Mouse (Mus musculus) lung, embryonic 16.5 days (tissue): Measurements from ENCODE around the gene Klc1. TPM values are rescaled to one million over a fixed set of nuclear protein-coding genes. Genes with fewer than 3 reads are reported as not detected.
A peak's percentile ranks its signal among the peaks of the same experiment; 100 is the strongest.

ENCODE experiments used
- ATAC-seq: fragments of 200-750 bp; cut with Nextera tagmentation; 2 replicates; pipeline ENCODE4 v1.8.0; 2017; ENCODE audit warnings: low read depth, mild to moderate bottlenecking, moderate library complexity
- H3K27ac ChIP-seq: fragments of 300-500 bp; sonication (generic); 2 replicates; pipeline ENCODE4 v1.5.1; 2014; ENCODE audit warnings: mild to moderate bottlenecking, control low read depth, low read length
- H3K27me3 ChIP-seq: fragments of 300-500 bp; sonication (generic); 2 replicates; pipeline ENCODE4 v1.6.1; 2014; ENCODE audit warnings: low read depth, low read length, mixed read lengths; ENCODE audit not compliant: control insufficient read depth, insufficient read depth
- H3K36me3 ChIP-seq: fragments of 300-500 bp; sonication (generic); 2 replicates; pipeline ENCODE4 v1.6.1; 2014; ENCODE audit warnings: low read length; ENCODE audit not compliant: control insufficient read depth, insufficient read depth
- H3K4me1 ChIP-seq: fragments of 300-500 bp; sonication (generic); replicated peaks from 2 replicates; pipeline ENCODE4 v1.6.1; 2014; ENCODE audit warnings: low read length, mixed read lengths; ENCODE audit not compliant: control insufficient read depth, insufficient read depth
- H3K4me2 ChIP-seq: fragments of 300-500 bp; sonication (generic); 2 replicates; pipeline ENCODE4 v1.6.1; 2014; ENCODE audit warnings: low read depth, low read length, control low read depth
- H3K4me3 ChIP-seq: fragments of 300-500 bp; sonication (generic); 2 replicates; pipeline ENCODE4 v1.5.1; 2014; ENCODE audit warnings: mild to moderate bottlenecking, low read length, control low read depth
- H3K9ac ChIP-seq: fragments of 300-500 bp; sonication (generic); 2 replicates; pipeline ENCODE4 v1.6.1; 2014; ENCODE audit warnings: low read length, control low read depth
- H3K9me3 ChIP-seq: fragments of 300-500 bp; sonication (generic); 2 replicates; pipeline ENCODE4 v1.6.1; 2016; ENCODE audit warnings: low read length; ENCODE audit not compliant: control insufficient read depth
- WGBS: fragments of 180-500 bp; shearing (Covaris S2); extraction: QIAGEN DNeasy Blood & Tissue Kit; methylation state at CpG from one replicate; pipeline ENCODE4 v1.1.7; 2014; 5-methylcytosine and 5-hydroxymethylcytosine counted together
- polyA plus RNA-seq: library from polyadenylated mRNA; unstranded; fragments of >200 nt; fragmentation: Nextera tagmentation; extraction: Ambion mirVana; gene quantifications from 2 replicates; pipeline ENCODE4 v1.2.1, GENCODE M21; 2015

The Klc1 gene
- polyA plus RNA-seq, 1 experiment from 2014 or later = 86.9 TPM

DNA sequence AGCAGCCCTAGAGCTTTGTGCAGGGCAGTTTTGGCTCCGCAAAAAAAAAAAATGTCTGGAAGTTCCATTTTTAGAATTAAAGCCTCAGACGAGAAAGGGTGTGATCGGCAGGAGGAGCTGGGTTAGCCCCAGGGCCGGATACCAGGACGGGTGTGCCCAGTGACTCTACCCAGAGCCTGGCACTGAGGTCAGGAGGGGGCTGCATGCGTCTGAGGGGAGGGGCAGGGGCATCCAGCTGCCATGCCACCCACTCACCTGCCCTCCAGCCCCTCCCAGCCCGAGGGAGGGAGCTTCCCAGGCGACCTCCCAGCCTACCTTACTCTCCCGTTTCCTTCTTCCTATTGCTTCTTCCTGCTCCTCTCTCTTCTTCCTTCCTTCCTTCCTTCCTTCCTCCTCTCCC, 5.3 kb upstream of the Klc1 start:
- H3K4me1 ChIP-seq = peaks cover 3% of the 10 kb centered on the region
- 58% methylated on average over 9 of the region's 9 CpGs for WGBS

DNA sequence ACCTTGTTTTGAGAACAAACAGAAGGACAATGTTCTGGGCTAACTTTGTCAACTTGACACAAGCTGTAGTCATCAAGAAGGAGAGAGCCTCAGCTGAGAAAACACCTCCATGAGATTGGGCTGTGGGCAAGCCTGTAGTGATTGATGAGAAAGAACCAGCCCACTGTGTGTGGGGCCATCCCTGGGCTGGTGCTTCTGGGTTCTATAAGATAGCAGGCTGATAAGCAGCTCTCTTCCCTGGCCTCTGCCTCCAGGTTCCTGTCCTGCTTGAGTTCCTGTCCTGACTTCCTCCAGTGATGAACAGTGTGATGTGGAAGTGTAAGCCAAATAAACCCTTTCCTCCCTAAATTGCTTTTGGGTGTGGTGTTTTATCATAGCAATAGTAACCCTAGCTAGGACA, 3.9 kb upstream of the Klc1 start:
- no peak overlapping the region for H3K4me2 ChIP-seq
- ATAC-seq = no peak
- peaks cover 5% of the 10 kb centered on the region for H3K4me1 ChIP-seq
- no peaks in the 10 kb centered on the region for H3K27me3 ChIP-seq
- no peak overlapping the region for H3K4me3 ChIP-seq
- no peaks in the 10 kb centered on the region for H3K36me3 ChIP-seq
- H3K9ac ChIP-seq = no peak overlapping the region
- H3K9me3 ChIP-seq = no peaks in the 10 kb centered on the region
- no peak overlapping the region for H3K27ac ChIP-seq

More for the DNA sequence above, 5.3 kb upstream of the Klc1 start:
- Histone ChIP-seq H3K9ac (no peak overlapping the region), H3K27me3 (no peaks in the 10 kb centered on the region), H3K9me3 (no peaks in the 10 kb centered on the region), H3K36me3 (no peaks in the 10 kb centered on the region), H3K27ac (no peak overlapping the region), H3K4me3 (no peak overlapping the region), H3K4me2 (no peak overlapping the region)
- no peak for ATAC-seq

DNA sequence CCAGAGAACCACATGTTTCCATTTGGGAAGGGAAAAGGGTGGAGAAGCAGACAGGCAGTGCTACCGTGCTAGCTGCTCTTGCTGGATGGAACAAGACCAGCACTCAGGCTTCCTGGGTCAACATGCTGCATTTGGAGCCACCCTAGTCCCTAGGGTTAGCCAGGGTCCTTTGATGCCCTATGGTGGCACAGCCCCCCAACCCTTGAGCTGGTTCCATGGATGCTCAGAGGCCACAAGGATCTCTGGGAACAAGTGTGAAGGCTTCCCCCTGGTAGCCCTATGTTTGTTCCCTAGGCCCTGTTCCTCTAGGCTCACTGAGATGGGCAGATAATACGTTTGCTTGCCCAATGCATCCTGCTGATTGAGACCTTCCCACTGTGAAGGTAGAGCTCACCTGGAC, 3.4 kb upstream of the Klc1 start:
- no peaks in the 10 kb centered on the region for H3K9me3 ChIP-seq
- H3K4me3 ChIP-seq = no peak overlapping the region
- no peaks in the 10 kb centered on the region for H3K36me3 ChIP-seq
- no peak for ATAC-seq
- WGBS = 38% methylated on average over 2 of the region's 2 CpGs
- H3K27ac ChIP-seq = no peak overlapping the region
- no peak overlapping the region for H3K9ac ChIP-seq
- H3K4me2 ChIP-seq = no peak overlapping the region
- H3K4me1 ChIP-seq = peaks cover 10% of the 10 kb centered on the region
- H3K27me3 ChIP-seq = no peaks in the 10 kb centered on the region

DNA sequence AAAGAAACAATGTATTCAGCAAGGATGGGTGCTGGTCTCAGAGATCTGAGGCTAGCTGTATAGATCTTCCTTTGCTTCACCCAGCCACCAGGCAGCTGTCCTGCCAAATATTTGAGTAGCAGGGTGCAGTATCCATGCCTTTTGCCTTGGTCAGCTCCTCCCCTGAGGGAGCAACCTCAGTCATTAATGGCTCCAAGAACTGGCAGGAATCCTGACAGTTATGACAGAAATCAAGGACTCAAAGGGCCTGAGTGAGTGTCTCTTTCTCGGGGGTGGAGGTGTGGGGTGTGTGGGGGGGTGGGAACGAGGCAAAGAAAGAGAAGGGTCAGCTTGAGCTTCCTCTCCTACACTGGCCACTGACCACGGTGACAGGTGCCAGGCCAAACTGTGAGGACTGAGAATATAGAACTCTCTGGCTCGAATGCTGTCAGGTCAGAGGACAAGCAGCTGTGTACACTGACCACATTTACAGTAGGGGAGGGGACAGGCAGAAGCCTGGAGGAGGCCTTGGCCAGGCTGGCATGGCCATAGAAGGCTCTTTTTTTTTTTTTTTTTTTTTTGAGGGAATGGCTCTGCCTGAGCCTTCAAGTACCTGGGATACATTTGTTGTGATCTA, 2.5 kb upstream of the Klc1 start:
- WGBS = 29% methylated on average over 4 of the region's 4 CpGs
- peaks cover 17% of the 10 kb centered on the region for H3K4me1 ChIP-seq
- no peaks in the 10 kb centered on the region for H3K36me3 ChIP-seq
- ATAC-seq = no peak
- H3K27me3 ChIP-seq = no peaks in the 10 kb centered on the region
- no peak overlapping the region for H3K27ac ChIP-seq
- no peak overlapping the region for H3K9ac ChIP-seq
- no peak overlapping the region for H3K4me2 ChIP-seq
- H3K4me3 ChIP-seq = no peak overlapping the region
- H3K9me3 ChIP-seq = no peaks in the 10 kb centered on the region

DNA sequence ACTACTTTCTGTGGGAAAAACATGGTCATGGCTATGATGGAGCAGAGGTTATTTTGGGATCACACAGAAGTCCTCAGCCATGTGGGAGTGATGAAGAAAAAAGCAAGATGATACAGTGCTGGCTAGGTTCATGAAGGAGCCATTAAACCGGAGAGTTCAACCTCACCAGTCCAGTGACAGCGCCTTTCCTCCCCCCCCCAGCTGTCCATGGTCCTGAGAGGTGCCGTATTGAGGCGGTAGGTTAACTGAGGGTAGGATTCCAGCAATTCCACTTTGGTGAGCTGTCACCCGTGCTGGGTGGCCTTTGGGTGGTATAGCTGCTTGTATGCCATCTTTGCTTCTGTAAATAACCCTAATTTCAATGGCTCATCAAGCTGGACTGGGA, 2.0 kb upstream of the Klc1 start:
- no peak overlapping the region for H3K27ac ChIP-seq
- H3K4me1 ChIP-seq = peaks cover 20% of the 10 kb centered on the region
- H3K27me3 ChIP-seq = no peaks in the 10 kb centered on the region
- H3K4me2 ChIP-seq = no peak overlapping the region
- WGBS = 23% methylated on average over 5 of the region's 5 CpGs
- no peaks in the 10 kb centered on the region for H3K36me3 ChIP-seq
- H3K9me3 ChIP-seq = no peaks in the 10 kb centered on the region
- ATAC-seq = no peak
- no peak overlapping the region for H3K9ac ChIP-seq
- H3K4me3 ChIP-seq = no peak overlapping the region

DNA sequence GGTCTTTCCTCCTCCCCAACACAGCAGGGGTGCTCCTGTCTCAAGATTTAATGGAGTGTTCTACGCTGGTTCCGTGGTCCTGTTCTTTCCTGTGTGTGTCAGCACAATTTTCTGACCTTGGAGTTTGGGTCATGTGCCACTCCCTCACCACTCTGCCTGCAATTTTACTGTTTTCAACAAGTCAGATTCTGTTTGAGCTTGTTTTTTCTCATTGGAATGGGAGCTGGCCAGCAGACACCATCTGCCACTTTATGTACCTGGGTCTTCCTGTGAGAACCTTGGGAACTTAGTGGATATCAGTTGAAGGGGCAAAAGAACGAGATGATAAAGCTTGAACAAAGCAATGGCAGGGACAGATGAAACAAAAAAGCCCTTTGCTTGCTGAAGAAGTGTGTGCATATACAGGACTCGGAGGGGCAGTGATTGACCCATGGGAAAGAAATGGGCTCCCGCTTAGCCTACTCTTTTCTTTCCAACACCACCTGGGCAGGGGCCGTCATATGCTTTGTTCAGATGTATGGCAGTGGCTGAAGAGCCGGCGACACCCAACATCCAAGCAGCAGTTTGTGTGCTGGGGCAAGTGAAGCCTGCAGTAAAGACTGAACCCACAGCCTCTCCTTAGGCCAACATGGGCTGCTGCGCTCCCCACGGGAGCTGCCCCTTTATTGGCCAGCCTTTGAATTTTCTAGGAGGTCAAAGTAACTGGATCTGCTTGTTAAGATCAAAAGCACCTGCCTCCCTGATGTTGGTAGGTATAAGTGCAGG, 906 bp upstream of the Klc1 start:
- H3K27ac ChIP-seq = no peak overlapping the region
- peaks cover 20% of the 10 kb centered on the region for H3K4me1 ChIP-seq
- no peaks in the 10 kb centered on the region for H3K9me3 ChIP-seq
- peaks cover 2% of the 10 kb centered on the region; the same call in 1 of the 2 replicates for H3K36me3 ChIP-seq
- 45% methylated on average over 10 of the region's 10 CpGs for WGBS
- peak overlapping the region; percentile 89 for H3K4me3 ChIP-seq
- H3K9ac ChIP-seq = peak overlapping the region; percentile 90
- H3K27me3 ChIP-seq = no peaks in the 10 kb centered on the region
- peak overlapping the region; percentile 99 for H3K4me2 ChIP-seq
- ATAC-seq = no peak

DNA sequence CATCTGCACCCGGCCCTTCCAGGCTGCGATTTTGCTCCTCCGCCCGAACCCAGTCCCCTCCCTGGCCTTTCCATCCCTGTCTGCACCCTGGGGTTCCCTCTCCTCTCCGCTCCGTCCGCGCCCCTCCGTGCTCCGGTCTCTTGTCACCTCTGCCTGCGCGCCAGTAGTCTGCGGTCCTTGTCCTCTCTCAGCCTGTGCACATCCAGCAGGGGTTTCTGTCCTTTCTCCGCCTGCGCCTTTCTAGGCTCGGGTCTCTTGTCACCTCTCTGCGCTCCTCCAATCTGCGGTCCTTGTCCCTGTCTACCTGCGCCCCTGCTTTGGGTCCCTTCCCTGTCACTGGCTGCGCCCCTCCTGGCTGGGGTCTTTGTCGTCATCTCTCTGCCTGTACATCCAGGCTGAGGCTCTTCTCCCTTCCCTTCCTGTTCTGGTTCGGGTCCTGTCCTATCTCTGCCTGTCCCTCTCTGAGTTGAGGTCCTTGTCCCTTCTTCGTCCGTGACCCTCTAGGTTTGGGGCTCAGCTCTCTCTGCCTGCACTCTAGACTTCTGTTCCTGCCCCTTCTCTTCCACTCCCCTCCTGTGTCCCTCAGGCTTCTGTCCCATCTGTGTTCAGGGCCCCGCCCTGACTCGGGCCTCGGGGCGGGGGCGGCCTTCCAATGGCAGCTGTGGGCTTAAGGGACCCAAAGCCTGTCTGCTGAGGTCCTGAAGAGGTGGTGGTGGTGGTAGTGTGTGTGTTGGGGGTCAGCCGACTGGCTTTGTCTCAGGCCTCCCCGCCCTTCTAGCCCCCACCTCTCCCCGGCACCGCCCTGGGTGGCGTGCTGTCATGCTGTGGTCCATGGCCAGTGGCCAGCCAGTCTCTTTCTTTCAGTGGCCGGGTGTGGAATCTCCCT, 770 bp downstream of the Klc1 start:
- under 1% methylated on average over 35 of the region's 35 CpGs for WGBS

DNA sequence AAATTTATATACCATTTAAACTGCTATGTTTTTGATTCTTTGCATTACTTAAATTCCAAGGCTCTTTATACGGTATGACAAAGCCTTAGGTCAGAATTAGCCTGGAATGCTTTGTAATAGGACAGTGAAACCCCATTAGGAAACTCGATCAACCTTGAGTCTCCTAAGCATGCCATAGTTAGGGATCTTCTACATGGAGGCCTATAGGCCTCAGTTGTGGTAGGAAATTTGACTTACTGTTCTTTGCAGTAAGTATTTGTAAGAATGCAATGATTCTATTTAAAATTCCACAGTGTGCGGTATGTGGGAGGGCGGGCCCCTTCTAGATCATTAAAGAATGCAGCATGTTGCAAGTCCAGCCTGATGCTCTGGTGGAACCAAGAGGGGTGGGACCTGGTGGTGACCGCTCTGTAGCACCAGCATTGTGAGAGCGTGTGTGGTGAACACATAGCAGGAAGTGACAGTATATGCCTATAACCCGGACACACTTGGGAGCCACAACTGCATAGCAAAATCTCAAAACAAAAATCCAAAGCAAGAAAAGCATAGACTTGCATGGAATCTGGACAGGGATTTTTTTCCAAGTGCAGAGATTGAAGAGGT, 1.8 kb downstream of the Klc1 start:
- H3K36me3 ChIP-seq = peaks cover 2% of the 10 kb centered on the region
- no peaks in the 10 kb centered on the region for H3K27me3 ChIP-seq
- no peak overlapping the region for H3K9ac ChIP-seq
- peaks cover 20% of the 10 kb centered on the region for H3K4me1 ChIP-seq
- WGBS = 42% methylated on average over 7 of the region's 7 CpGs
- peak overlapping the region; percentile 89 for H3K4me3 ChIP-seq
- ATAC-seq = peak; percentile 8; the same call in 1 of the 2 replicates
- H3K4me2 ChIP-seq = peak overlapping the region; percentile 99
- peak overlapping the region; percentile 84; the same call in 1 of the 2 replicates for H3K27ac ChIP-seq
- no peaks in the 10 kb centered on the region for H3K9me3 ChIP-seq

More for the DNA sequence above, 770 bp downstream of the Klc1 start:
- Histone ChIP-seq H3K27ac (peak overlapping the region; percentile 84), H3K9ac (peak overlapping the region; percentile 90), H3K36me3 (peaks cover 2% of the 10 kb centered on the region), H3K27me3 (no peaks in the 10 kb centered on the region), H3K4me2 (peak overlapping the region; percentile 99), H3K4me1 (peaks cover 20% of the 10 kb centered on the region), H3K4me3 (peak overlapping the region; percentile 89), H3K9me3 (no peaks in the 10 kb centered on the region)
- ATAC-seq = peak; percentile 37
